Mouse (Mus musculus) forebrain, embryonic 11.5 days (tissue): ENCODE results near the gene Trpc4ap. TPM values are rescaled to one million over a fixed set of nuclear protein-coding genes. Genes with fewer than 3 reads are reported as not detected.

Source experiments
- ATAC-seq: fragments of 200-750 bp; cut with Nextera tagmentation; replicated peaks from 2 replicates; pipeline ENCODE4 v1.8.0; 2017; ENCODE audit warnings: moderate TSS enrichment; ENCODE audit not compliant: low FRiP score
- DNase-seq: peaks from one replicate; pipeline ENCODE4 v3.0.0-alpha.2; 2017; ENCODE audit warnings: low spot score
- H3K27ac ChIP-seq: fragments of 300-500 bp; sonication (generic); 2 replicates; pipeline ENCODE4 v1.5.1; 2014; ENCODE audit warnings: low read depth, low read length
- H3K27me3 ChIP-seq: fragments of 300-500 bp; sonication (generic); 2 replicates; pipeline ENCODE4 v1.6.1; 2014; ENCODE audit warnings: mild to moderate bottlenecking, low read length, mixed read lengths; ENCODE audit not compliant: control insufficient read depth, insufficient read depth
- H3K36me3 ChIP-seq: fragments of 300-500 bp; sonication (generic); 2 replicates; pipeline ENCODE4 v1.6.1; 2014; ENCODE audit warnings: mild to moderate bottlenecking, low read length, moderate library complexity, mixed read lengths; ENCODE audit not compliant: control insufficient read depth, insufficient read depth
- H3K4me1 ChIP-seq: fragments of 300-500 bp; sonication (generic); replicated peaks from 2 replicates; pipeline ENCODE4 v1.6.1; 2014; ENCODE audit warnings: low read length, mixed read lengths; ENCODE audit not compliant: control insufficient read depth, insufficient read depth
- H3K4me2 ChIP-seq: fragments of 300-500 bp; sonication (generic); 2 replicates; pipeline ENCODE4 v1.6.1; 2014; ENCODE audit warnings: low read depth, mild to moderate bottlenecking, low read length, moderate library complexity, mixed read lengths; ENCODE audit not compliant: severe bottlenecking
- H3K4me3 ChIP-seq: fragments of 300-500 bp; sonication (generic); 2 replicates; pipeline ENCODE4 v1.5.1; 2014; ENCODE audit warnings: low read depth, low read length
- H3K9ac ChIP-seq: fragments of 300-500 bp; sonication (generic); 2 replicates; pipeline ENCODE4 v1.6.1; 2014; ENCODE audit warnings: low read length
- H3K9me3 ChIP-seq: fragments of 300-500 bp; sonication (generic); 2 replicates; pipeline ENCODE4 v1.6.1; 2016; ENCODE audit warnings: low read length, mixed read lengths; ENCODE audit not compliant: control insufficient read depth
- WGBS: fragments of 180-500 bp; shearing (Covaris S2); extraction: QIAGEN DNeasy Blood & Tissue Kit; methylation state at CpG from one replicate; pipeline ENCODE4 v1.1.7; 2014; 5-methylcytosine and 5-hydroxymethylcytosine counted together
- polyA plus RNA-seq: library from polyadenylated mRNA; unstranded; fragments of >200 nt; fragmentation: Nextera tagmentation; extraction: Ambion mirVana; gene quantifications from 2 replicates; pipeline ENCODE4 v1.2.1, GENCODE M21; 2014

Trpc4ap gene
- polyA plus RNA-seq, 1 experiment from 2014 or later = 141 TPM

- peaks cover 49% of the 10 kb centered on the region for H3K27me3 ChIP-seq
- no peak overlapping the region for H3K4me2 ChIP-seq
- H3K4me1 ChIP-seq = peaks cover 4% of the 10 kb centered on the region; the same call in 1 of the 2 replicates
- no peak overlapping the region for H3K4me3 ChIP-seq
- H3K9ac ChIP-seq = no peak overlapping the region
- H3K27ac ChIP-seq = no peak overlapping the region
- peak; percentile 89 for DNase-seq
- 40% methylated on average over 21 of the region's 21 CpGs for WGBS
- no peaks in the 10 kb centered on the region for H3K9me3 ChIP-seq
- ATAC-seq = no peak
- no peaks in the 10 kb centered on the region for H3K36me3 ChIP-seq
These were observed 65.0 kb downstream of the Trpc4ap start for GRCm38 (mm10) chr2:155627030-155627738.

GRCm38 (mm10) chr2:155626277-155626676 is 65.9 kb downstream of the Trpc4ap start:
- no peak overlapping the region; the same call in 1 of the 2 replicates for H3K9ac ChIP-seq
- peaks cover 40% of the 10 kb centered on the region for H3K27me3 ChIP-seq
- no peak overlapping the region for H3K4me2 ChIP-seq
- H3K4me3 ChIP-seq = no peak overlapping the region
- H3K4me1 ChIP-seq = peaks cover 4% of the 10 kb centered on the region; the same call in 1 of the 2 replicates
- no peak for ATAC-seq
- no peak overlapping the region for H3K27ac ChIP-seq
- no peaks in the 10 kb centered on the region for H3K9me3 ChIP-seq
- 54% methylated on average over 15 of the region's 15 CpGs for WGBS
- no peak for DNase-seq
- no peaks in the 10 kb centered on the region for H3K36me3 ChIP-seq

DNA sequence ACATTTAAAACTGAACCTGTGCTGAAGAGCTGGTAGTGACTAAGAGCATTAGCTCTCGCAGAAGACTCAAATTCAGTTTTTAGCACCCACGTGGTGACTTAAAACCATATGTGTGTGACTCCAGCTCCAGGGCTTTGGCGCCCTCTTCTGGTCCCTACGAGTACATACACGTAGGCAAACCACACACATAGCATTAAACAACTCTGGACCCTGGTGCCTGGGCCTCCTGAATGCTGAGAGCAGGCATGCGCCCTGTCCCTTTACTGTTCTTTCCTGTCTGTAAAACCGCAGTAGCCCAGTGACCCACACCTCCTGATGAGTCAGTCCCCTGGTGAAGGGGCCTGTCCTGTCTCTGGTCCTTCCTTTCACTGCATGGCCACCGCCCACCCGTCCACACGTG is 67.5 kb downstream of the Trpc4ap start:
- H3K4me1 ChIP-seq = peaks cover 4% of the 10 kb centered on the region; the same call in 1 of the 2 replicates
- H3K36me3 ChIP-seq = no peaks in the 10 kb centered on the region
- H3K9me3 ChIP-seq = no peaks in the 10 kb centered on the region
- no peak overlapping the region for H3K9ac ChIP-seq
- ATAC-seq (no peak), DNase-seq (no peak)
- no peak overlapping the region for H3K27ac ChIP-seq
- H3K27me3 ChIP-seq = peaks cover 25% of the 10 kb centered on the region
- WGBS = 38% methylated on average over 10 of the region's 10 CpGs
- no peak overlapping the region for H3K4me3 ChIP-seq
- no peak overlapping the region for H3K4me2 ChIP-seq

- Histone ChIP-seq H3K27me3 (peaks cover 19% of the 10 kb centered on the region), H3K36me3 (no peaks in the 10 kb centered on the region), H3K4me2 (no peak overlapping the region), H3K9me3 (no peaks in the 10 kb centered on the region), H3K4me1 (no peaks in the 10 kb centered on the region), H3K9ac (no peak overlapping the region), H3K27ac (no peak overlapping the region), H3K4me3 (no peak overlapping the region)
- ATAC-seq (no peak), DNase-seq (no peak)
- 92% methylated on average over 6 of the region's 6 CpGs for WGBS
These were observed 68.2 kb downstream of the Trpc4ap start for GRCm38 (mm10) chr2:155623996-155624395.

- Histone ChIP-seq H3K27ac (no peak overlapping the region), H3K9me3 (no peaks in the 10 kb centered on the region), H3K36me3 (no peaks in the 10 kb centered on the region), H3K4me3 (no peak overlapping the region), H3K27me3 (peaks cover 5% of the 10 kb centered on the region), H3K9ac (no peak overlapping the region), H3K4me1 (no peaks in the 10 kb centered on the region), H3K4me2 (no peak overlapping the region)
- DNase-seq (no peak), ATAC-seq (no peak)
- 30% methylated on average over 11 of the region's 11 CpGs for WGBS
These were observed 69.6 kb downstream of the Trpc4ap start for GRCm38 (mm10) chr2:155622606-155623005.

DNA sequence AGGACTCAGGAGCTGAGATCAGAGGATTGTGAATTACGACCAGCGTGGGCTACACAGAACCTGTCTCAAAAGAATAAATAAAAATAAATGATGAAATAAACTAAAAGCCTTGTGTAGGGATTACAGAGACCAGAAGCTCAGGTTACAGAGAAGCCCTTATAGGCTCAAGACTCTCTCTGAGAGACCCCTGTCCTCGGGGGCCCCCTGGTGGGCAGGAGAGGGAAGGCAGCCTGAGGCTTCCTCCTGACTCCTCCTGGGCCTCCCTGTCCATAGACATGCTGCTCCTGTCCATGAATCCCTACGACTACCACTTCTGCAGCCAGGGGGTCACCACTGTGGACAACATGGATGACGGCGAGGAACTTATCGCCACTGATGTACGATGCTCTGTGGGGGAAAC is 72.4 kb downstream of the Trpc4ap start:
- ATAC-seq (peak; percentile 53; the same call in 1 of the 2 replicates), DNase-seq (peak; percentile 93)
- no peaks in the 10 kb centered on the region for H3K4me1 ChIP-seq
- no peaks in the 10 kb centered on the region for H3K36me3 ChIP-seq
- H3K27ac ChIP-seq = no peak overlapping the region
- no peak overlapping the region for H3K9ac ChIP-seq
- no peaks in the 10 kb centered on the region for H3K9me3 ChIP-seq
- no peaks in the 10 kb centered on the region for H3K27me3 ChIP-seq
- no peak overlapping the region for H3K4me2 ChIP-seq
- H3K4me3 ChIP-seq = no peak overlapping the region
- 21% methylated on average over 8 of the region's 8 CpGs for WGBS

DNA sequence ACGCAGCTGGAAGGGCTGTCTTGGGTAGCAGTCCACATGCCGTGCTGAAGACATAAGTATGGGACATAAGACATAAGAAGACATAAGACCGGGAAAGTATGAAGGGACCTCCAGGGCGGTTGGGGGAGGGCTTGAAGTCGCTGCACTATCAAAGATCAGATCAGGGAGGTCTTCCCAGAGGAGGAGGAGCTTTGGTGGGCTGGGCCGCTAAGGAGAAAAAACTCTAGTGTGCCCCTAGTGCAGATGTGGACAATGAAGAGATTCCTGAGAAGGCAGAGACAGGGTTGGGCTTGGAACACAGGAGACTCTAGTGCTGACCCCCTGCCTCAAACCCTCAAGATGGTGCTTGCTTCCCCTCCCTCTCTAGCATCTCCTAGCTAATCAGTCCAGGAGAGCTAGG is 75.2 kb downstream of the Trpc4ap start:
- Histone ChIP-seq H3K9me3 (no peaks in the 10 kb centered on the region), H3K4me1 (no peaks in the 10 kb centered on the region), H3K27ac (no peak overlapping the region), H3K27me3 (no peaks in the 10 kb centered on the region), H3K36me3 (no peaks in the 10 kb centered on the region), H3K4me3 (no peak overlapping the region), H3K9ac (no peak overlapping the region), H3K4me2 (no peak overlapping the region)
- DNase-seq = no peak
- no peak for ATAC-seq
- 56% methylated on average over 6 of the region's 6 CpGs for WGBS

- H3K36me3 ChIP-seq = no peaks in the 10 kb centered on the region
- H3K4me1 ChIP-seq = no peaks in the 10 kb centered on the region
- no peak overlapping the region for H3K4me3 ChIP-seq
- no peak overlapping the region for H3K9ac ChIP-seq
- DNase-seq = no peak
- H3K4me2 ChIP-seq = peak overlapping the region; percentile 41; the same call in 1 of the 2 replicates
- no peaks in the 10 kb centered on the region for H3K27me3 ChIP-seq
- no peak overlapping the region for H3K27ac ChIP-seq
- no peaks in the 10 kb centered on the region for H3K9me3 ChIP-seq
- ATAC-seq = no peak
- WGBS = 75% methylated on average over 8 of the region's 8 CpGs
These were observed 78.2 kb downstream of the Trpc4ap start for GRCm38 (mm10) chr2:155613953-155614352.

DNA sequence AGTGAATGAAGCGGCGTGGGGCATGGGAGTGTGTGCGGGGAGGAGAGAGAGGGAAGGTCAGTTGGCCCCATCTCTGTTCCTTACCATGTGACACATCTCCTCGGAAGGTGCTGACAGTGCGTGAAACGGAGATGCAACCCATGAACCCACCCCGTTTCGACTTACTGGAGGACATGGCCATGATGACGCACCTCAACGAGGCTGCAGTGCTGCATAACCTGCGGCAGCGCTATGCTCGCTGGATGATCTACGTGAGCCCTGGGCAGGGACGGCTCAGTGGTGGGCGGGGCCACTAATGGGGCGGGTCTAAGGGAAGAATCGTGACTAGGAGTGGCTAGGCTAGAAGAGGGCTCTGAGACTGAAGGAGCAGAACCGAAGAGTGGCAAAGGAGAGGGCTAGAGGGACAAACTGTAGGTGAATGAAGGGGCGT is 78.8 kb downstream of the Trpc4ap start:
- Histone ChIP-seq H3K4me3 (peak overlapping the region; percentile 18; the same call in 1 of the 2 replicates), H3K9ac (no peak overlapping the region), H3K27ac (no peak overlapping the region), H3K36me3 (no peaks in the 10 kb centered on the region), H3K27me3 (no peaks in the 10 kb centered on the region), H3K4me2 (peak overlapping the region; percentile 41), H3K9me3 (no peaks in the 10 kb centered on the region), H3K4me1 (no peaks in the 10 kb centered on the region)
- 3% methylated on average over 20 of the region's 20 CpGs for WGBS
- ATAC-seq = peak; percentile 76
- DNase-seq = peak; percentile 79
